Mouse (Mus musculus): ENCODE results near the gene Tmem26.

Tmem26 gene

DNA sequence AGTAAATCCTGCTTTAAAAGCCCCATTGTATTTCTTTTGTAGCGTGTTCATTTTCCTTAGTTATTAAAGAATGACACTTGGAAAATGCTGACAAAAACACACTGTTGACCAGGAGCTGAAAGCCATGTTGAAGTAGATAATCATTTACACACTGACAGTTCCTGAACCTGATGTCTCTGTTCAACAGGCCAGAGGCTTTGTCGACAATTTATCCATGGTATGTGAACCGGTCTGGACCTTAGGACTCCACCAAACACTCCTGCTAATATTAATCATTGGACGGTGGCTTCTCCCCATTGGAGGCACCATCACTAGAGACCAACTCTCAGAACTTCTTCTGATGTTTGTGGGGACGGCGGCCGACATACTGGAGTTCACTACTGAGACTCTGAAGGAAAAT, 27.5 kb downstream of the Tmem26 start:
- no peak for DNase-seq (ENCODE audit: low read depth, low spot score)

DNA sequence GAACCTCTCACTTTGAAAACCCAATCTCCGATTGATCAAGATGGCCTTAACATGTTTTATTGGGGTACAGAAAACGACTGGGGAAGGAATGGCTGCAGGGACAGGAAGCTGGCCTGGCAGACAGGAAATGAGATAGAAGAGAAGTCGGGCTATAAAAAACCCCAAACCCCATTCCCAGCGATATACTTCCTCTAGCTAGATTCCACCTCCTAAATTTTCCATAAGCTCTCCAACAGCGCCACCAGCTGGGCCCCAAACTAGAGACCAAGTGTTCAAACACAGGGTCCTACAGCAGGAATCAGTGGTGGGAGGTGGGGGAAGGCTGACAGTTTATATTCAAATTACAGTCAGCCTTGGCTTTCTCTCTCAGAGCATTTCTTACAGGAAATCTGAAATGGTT, 35.8 kb downstream of the Tmem26 start:
- DNase-seq (ENCODE audit: low read depth, low spot score) = no peak

DNA sequence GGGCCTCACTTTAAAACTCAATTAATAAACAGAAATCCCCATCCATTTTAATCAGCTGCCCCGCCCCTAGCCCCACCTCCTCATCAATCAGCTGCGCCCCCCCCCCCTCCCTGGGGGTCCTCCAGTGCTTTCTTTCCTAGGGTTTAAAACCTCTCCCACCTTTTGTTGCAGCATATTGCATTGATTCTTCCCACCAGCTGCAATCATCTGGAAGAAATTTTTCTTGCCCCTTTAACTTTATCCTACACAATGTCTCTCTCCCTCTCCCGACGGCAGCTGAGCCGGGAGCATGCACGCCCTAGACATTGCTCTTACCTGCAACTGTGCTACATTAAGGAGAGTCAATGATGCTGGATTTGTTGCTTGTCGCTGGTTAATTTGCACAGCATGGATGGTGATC, 36.3 kb downstream of the Tmem26 start:
- DNase-seq (ENCODE audit: low read depth, low spot score) = no peak

DNA sequence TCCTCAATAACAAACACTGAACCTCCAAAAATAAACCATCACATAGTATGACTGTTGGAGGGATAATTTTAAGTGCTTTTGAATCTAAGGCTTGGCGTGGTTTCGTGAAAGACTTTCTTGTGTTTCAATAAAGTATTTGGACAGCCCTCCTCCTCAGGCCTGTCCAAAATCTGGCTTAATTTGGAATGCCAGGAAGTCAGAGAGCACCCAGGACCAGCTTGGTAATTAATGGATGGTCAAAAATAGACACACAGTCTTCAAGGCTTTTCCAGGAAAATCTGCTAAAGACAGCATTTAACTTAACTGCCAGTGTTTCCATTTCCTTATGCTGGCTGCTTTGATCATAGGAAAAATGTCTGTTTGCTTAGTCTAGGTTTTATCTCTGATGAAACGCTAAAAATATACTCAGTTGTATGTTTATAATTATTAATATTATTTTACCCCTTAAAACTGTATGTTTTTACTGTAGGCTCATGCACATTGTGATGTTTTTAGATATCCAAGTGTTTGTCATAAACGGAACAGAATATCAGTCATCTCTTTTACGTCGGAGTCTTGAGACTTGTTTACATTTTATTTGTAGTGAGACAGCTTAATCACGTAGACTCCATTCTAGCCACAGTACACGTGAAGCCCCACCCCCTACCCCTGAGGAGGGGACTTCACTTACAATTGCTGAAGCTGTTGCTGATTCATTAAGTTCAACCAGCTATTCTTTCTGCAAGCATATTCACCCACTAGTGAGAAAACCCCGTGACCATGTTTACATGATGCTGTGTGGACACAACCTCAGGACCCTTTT, 57.8 kb downstream of the Tmem26 start:
- no peak for DNase-seq (ENCODE audit: low read depth, low spot score)

DNA sequence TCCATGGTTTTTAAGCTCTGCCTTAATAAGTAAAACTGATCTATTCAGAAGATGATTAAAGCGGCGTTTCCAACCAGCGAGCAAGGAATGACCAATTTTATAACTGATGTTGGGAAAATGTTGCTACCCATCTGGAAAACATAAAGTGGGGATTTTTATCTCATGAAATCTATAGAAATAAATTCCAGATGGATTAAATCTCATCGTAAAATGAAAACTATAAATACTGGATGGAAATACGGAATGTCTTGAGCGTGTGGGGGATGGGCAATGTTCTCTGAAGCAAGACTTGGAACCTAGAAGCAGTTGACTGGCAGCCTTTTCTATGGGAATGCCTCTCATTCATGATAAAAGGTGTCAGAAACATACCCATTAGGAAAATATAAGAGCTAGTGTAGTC, 59.3 kb downstream of the Tmem26 start:
- no peak for DNase-seq (ENCODE audit: low read depth, low spot score)

DNA sequence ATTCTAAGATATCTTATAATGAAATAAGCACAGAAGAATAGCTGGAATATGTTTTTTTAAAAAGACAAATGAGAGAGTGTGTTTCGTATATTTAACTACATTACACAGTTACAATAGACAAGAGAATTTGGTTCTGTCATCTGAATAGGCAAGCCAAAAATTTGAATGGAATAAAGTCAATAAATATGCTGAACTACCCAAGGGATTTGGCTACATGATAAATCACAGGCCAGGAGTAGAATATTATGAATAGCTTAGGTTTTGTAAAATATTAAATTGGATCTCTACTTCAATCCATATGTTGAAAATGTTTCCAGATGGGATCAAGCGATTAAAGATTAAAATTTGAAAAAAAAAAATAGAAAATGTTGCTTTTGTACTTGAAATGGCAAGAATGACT, 60.4 kb downstream of the Tmem26 start:
- no peak for DNase-seq (ENCODE audit: low read depth, low spot score)

DNA sequence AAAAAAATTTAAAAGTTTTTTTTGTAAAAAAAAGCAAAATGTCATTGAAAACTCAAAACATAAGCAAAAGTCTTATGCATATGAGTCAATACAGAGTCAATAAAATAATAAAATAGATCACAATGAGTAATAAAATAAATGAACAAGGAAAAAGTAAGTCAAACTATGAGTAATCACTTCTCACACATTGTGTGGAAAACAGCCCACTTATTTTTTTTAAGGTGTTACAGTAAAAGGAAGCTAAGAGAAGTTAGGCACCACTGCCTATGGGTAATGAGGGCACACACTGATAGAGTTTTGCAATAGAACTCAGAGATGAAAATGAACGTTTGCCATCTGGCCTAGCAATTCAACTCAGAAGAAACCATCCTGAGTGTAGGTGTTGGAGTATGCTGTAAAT, 61.0 kb downstream of the Tmem26 start:
- no peak for DNase-seq (ENCODE audit: low read depth, low spot score)

DNA sequence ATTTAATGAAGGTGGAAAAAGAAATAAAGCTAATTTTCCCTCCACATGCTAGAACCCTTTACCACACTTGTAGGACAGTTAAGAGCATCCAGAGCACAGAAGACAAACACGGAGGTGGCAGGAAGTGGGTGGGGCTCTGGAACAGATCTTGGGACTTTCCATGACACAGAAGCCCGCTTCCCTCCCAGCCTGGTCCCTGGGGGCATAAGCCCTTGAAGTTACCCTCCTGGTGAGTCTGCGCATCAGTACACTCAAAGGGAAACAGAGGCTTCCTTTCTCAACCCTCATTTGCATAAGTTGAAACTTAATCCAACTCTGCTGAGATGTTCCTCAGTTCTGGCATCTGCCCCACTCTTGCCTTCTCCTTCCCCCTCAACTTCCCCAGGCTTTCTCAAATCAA, 72.0 kb downstream of the Tmem26 start:
- DNase-seq (ENCODE audit: low read depth, low spot score) = no peak

DNA sequence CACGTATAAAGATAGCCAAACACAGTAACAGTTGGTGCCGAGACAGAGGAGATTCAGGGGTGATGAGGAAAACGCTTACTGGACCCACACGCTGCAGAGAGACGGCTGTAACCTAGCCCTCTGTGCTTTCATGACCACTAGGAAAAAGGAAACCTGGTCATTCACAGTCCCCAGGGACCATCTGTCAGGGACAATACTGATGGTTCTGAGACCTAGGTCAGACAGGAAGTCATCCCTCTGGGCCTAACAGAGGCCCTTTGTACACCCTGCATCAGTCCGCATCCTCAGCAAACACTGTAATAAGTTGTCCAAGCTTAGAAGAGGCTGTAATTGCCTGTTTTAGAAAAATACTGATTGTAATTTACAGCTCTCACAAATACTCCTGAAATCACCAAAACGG, 76.4 kb downstream of the Tmem26 start:
- no peak for DNase-seq (ENCODE audit: low read depth, low spot score)

DNA sequence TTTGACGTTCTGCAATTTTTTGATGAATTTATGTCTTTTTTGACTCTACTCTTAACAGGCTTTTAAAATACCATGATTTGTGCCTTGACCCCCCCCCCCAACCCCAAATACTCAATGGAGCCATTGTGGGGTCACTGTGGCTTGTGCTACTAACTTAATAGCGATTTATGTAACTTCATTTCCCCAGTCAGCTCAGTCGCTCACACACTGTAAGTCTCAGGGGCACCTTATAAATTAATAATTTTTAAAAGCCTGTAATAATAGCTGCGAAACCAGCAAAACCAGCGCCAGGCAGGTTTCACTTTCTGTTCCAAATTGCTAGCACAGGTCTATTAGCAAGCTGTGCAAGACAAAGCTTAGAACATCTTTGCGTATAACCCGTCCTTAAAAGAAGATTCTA, 76.9 kb downstream of the Tmem26 start:
- DNase-seq (ENCODE audit: low read depth, low spot score) = no peak

DNA sequence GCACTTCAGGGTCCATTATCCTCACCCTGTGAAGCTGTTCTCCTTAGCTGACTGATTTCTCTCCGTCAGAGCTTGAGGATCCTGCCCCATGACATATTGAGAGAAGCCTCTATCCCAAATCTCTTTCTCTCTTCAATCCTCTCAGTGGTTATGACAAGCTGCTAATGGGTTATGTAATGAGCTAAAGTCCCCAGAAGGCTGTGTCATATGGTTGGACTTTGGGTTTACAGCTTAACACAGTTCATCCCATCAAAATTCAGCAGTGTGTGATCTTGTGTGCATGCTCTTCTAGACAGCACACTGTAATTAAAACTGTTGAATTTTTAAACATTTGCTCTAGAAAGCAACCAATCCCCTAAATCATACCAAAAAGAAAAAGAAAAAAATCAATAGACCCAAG, 82.9 kb downstream of the Tmem26 start:
- DNase-seq (ENCODE audit: low read depth, low spot score) = no peak

DNA sequence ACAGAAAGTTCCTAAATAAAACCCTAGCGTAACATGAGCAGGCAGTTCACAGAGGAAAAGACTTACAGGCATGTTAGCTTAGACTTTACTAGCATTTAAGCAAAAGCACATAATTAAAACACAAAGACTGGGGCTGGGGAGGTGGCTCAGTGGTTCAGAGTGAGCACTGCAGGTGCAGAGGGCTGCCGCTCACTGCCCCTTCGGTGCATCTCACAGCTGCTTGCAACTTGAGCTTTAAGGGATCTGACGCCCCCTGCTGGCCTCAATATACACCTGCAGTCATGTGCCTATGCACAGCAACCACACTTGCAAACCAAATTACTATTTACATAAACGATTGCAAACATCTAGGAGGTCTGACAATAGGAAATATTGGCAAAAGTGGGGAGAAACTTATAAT, 87.5 kb downstream of the Tmem26 start:
- DNase-seq (ENCODE audit: low read depth, low spot score) = peak; percentile 1

DNA sequence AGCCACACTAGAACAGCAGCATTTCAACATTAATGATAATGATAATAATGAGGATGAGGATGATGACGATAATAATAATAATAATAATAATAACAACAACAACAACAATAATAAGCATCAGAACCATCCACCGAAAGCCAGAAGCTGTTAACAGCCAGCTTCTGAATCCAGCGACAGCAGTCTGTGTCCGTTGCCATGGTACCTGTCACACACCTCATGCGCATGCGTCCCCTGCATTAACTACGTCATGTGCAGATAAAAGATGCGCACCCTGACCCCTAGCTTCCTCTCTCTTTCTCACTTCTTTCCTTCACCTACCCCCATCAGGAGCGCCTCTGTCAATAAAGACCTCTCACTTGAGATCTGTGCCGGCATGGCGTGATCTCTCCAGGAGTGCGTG, 89.3 kb downstream of the Tmem26 start:
- DNase-seq (ENCODE audit: low read depth, low spot score) = no peak

DNA sequence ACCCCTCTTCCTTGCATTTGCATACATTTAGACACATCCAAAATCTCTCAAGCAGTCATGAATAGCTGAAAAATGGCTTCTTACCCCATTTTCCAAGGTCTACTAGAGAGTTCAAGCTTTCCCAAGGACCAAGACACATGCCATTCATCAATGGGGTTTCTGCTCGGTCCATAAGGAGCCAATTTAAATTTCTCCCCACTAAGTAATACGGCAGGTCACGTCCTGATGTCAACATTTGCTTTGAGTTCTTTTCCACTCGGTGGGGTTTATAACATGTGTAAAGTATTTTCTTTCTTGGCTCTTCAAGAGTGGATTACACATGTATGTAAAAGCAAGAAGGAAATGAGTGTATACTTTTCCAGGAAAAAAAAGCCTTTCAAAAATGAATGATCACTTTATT, 93.8 kb downstream of the Tmem26 start:
- no peak for DNase-seq (ENCODE audit: low read depth, low spot score)

DNA sequence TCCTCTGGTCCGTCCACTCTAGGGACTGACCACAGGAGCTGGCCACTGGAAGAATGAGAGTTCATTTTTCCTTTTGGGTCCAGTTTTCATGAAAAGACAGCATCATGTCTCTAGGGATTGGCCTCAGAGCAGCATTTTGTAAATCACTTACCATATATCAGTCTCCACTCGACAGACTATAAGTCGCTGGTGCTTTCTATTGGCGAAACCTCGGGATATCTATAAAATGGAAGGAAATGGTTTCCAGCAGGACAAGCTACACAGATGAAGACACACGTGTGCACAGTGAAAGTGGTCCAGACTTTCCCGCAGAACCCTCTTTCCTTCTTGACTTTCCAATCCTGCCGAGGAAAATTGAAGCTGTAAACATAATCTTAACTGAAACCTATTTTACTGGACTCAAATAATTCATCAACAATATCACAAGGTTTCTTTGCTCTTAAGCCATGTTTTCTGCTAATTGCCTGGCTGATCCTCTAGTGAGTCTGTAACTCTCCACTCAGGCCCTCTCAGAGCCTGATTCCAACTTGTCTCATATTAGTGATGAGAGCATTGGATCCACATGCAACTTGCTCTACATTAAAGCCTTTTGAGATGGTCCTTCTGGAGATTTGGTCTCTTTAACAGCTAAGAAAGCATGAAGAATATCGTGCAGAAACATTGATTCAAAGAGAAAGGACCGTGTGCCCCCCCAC, 94.8 kb downstream of the Tmem26 start:
- no peak for DNase-seq (ENCODE audit: low read depth, low spot score)

DNA sequence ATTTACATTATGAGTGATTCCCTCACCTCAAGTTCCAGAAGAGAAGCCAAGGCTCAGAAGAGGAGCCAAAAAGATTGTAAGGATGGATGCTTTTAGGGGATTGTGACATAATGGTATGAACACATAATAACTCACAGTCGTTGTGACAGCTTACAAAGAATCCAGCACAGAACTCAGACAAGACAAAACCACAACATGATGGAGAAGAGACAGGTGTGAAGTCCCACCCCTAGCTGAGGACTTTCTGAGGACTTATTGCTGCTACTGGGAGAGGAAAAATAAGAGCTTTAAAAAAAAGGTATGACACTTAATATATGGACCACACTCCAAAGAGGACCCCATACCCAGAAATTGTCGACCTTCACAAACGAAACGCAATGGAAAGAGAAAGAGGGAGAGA, 101.1 kb downstream of the Tmem26 start:
- no peak for DNase-seq (ENCODE audit: low read depth, low spot score)

Data from A20 (cell line).